Mouse (Mus musculus) liver, postnatal 0 days (tissue): Measurements from ENCODE around the gene Ror1. TPM values are rescaled to one million over a fixed set of nuclear protein-coding genes. Genes with fewer than 3 reads are reported as not detected.

ENCODE experiments used
- ATAC-seq: fragments of 200-750 bp; cut with Nextera tagmentation; 2 replicates; pipeline ENCODE4 v1.8.0; 2017; ENCODE audit warnings: mild to moderate bottlenecking, moderate library complexity
- DNase-seq: peaks from one replicate; pipeline ENCODE4 v3.0.0-alpha.2; 2016
- H3K27ac ChIP-seq: fragments of 300-500 bp; sonication (generic); 2 replicates; pipeline ENCODE4 v1.5.1; 2014; ENCODE audit warnings: antibody characterized with exemption, moderate library complexity, mild to moderate bottlenecking, low read depth
- H3K27me3 ChIP-seq: fragments of 300-500 bp; sonication (generic); 2 replicates; pipeline ENCODE4 v1.6.1; 2014; ENCODE audit warnings: low read length, control low read depth, mixed read lengths; ENCODE audit not compliant: insufficient read depth
- H3K36me3 ChIP-seq: fragments of 300-500 bp; sonication (generic); replicated peaks from 2 replicates; pipeline ENCODE4 v1.6.1; 2014; ENCODE audit warnings: mild to moderate bottlenecking, control low read depth, low read length, moderate library complexity, mixed read lengths; ENCODE audit not compliant: insufficient read depth
- H3K4me1 ChIP-seq: fragments of 300-500 bp; sonication (generic); 2 replicates; pipeline ENCODE4 v1.6.1; 2014; ENCODE audit warnings: antibody characterized with exemption, mild to moderate bottlenecking, control low read depth; ENCODE audit not compliant: insufficient read depth
- H3K4me2 ChIP-seq: fragments of 300-500 bp; sonication (generic); 2 replicates; pipeline ENCODE4 v1.6.1; 2014; ENCODE audit warnings: low read depth, mild to moderate bottlenecking, low read length, moderate library complexity, mixed read lengths
- H3K4me3 ChIP-seq: fragments of 300-500 bp; sonication (generic); 2 replicates; pipeline ENCODE4 v1.5.1; 2014; ENCODE audit warnings: low read depth, low read length
- H3K9ac ChIP-seq: fragments of 300-500 bp; sonication (generic); replicated peaks from 2 replicates; pipeline ENCODE4 v1.6.1; 2014; ENCODE audit warnings: mild to moderate bottlenecking, moderate library complexity
- H3K9me3 ChIP-seq: fragments of 300-500 bp; sonication (generic); 2 replicates; pipeline ENCODE4 v1.6.1; 2016; ENCODE audit warnings: mild to moderate bottlenecking, control low read depth, low read length, mixed read lengths
- CTCF ChIP-seq: sonication (generic); IDR thresholded peaks from 2 replicates; pipeline ENCODE4 v1.5.1; 2016; ENCODE audit warnings: antibody characterized with exemption, low read depth
- EP300 ChIP-seq: IDR thresholded peaks from 2 replicates; pipeline ENCODE4 v1.6.1; 2016; ENCODE audit warnings: antibody characterized with exemption, low read depth, mild to moderate bottlenecking
- WGBS: fragments of 180-500 bp; shearing (Covaris S2); extraction: QIAGEN DNeasy Blood & Tissue Kit; methylation state at CpG from one replicate; pipeline ENCODE4 v1.1.7; 2014; ENCODE audit not compliant: insufficient replicate concordance; 5-methylcytosine and 5-hydroxymethylcytosine counted together
- polyA plus RNA-seq: library from polyadenylated mRNA; unstranded; fragments of >200 nt; fragmentation: Nextera tagmentation; extraction: Ambion mirVana; gene quantifications from 2 replicates; pipeline ENCODE4 v1.2.1, GENCODE M21; 2015

The Ror1 gene
- polyA plus RNA-seq, 1 experiment from 2014 or later = 0.29 TPM

- Histone ChIP-seq H3K4me2 (no peak overlapping the region), H3K4me1 (peaks cover 4% of the 10 kb centered on the region; the same call in 1 of the 2 replicates)
These were observed 158.2 kb downstream of the Ror1 start for GRCm38 (mm10) chr4:100253831-100254230.

DNA sequence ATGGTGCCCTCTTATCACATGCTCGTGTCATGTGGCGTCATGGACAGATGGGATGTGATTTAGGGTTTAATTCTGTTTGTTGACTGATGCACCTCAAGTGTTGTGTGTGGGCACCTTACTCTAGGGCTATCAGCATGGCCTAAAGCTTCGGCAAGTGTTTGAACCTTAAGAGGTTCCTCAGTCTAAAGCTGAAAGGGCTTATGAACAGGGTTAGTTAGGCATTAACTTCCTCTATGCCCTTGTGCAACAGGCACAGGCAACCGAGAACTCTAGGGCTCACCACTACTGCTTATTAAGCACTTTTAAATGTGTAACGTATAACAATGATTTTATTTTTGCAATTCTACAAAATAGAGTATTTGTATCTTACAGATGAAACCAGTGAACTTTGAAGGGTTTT is 162.9 kb downstream of the Ror1 start:
- peak; percentile 64 for ATAC-seq

More at GRCm38 (mm10) chr4:100253831-100254230, 158.2 kb downstream of the Ror1 start:
- Histone ChIP-seq H3K9me3 (no peaks in the 10 kb centered on the region), H3K36me3 (no peaks in the 10 kb centered on the region), H3K27me3 (no peaks in the 10 kb centered on the region), H3K9ac (no peak overlapping the region), H3K27ac (no peak overlapping the region), H3K4me3 (no peak overlapping the region)
- no peak for DNase-seq
- WGBS = 77% methylated on average over 7 of the region's 7 CpGs
- TF ChIP-seq EP300 (no peak), CTCF (no peak)
- no peak for ATAC-seq

GRCm38 (mm10) chr4:100263917-100264316 is 168.3 kb downstream of the Ror1 start:
- Histone ChIP-seq H3K36me3 (no peaks in the 10 kb centered on the region), H3K4me3 (no peak overlapping the region), H3K27ac (no peak overlapping the region), H3K9ac (no peak overlapping the region), H3K4me1 (0 out of 2 replicates have a peak, but pooled peaks cover under 1% of the 10 kb centered on the region), H3K27me3 (no peaks in the 10 kb centered on the region), H3K4me2 (no peak overlapping the region), H3K9me3 (no peaks in the 10 kb centered on the region)
- ATAC-seq (no peak), DNase-seq (no peak)
- TF ChIP-seq CTCF = no peak
- TF ChIP-seq EP300 = no peak
- 72% methylated on average over 1 of the region's 1 CpGs for WGBS

More for the DNA sequence above, 162.9 kb downstream of the Ror1 start:
- no peak for DNase-seq
- Histone ChIP-seq H3K27me3 (no peaks in the 10 kb centered on the region), H3K9me3 (no peaks in the 10 kb centered on the region), H3K4me2 (no peak overlapping the region), H3K27ac (no peak overlapping the region), H3K4me1 (peaks cover 5% of the 10 kb centered on the region; the same call in 1 of the 2 replicates), H3K9ac (no peak overlapping the region), H3K4me3 (no peak overlapping the region), H3K36me3 (no peaks in the 10 kb centered on the region)
- TF ChIP-seq EP300 = no peak
- TF ChIP-seq CTCF = no peak
- WGBS = 40% methylated on average over 5 of the region's 5 CpGs

DNA sequence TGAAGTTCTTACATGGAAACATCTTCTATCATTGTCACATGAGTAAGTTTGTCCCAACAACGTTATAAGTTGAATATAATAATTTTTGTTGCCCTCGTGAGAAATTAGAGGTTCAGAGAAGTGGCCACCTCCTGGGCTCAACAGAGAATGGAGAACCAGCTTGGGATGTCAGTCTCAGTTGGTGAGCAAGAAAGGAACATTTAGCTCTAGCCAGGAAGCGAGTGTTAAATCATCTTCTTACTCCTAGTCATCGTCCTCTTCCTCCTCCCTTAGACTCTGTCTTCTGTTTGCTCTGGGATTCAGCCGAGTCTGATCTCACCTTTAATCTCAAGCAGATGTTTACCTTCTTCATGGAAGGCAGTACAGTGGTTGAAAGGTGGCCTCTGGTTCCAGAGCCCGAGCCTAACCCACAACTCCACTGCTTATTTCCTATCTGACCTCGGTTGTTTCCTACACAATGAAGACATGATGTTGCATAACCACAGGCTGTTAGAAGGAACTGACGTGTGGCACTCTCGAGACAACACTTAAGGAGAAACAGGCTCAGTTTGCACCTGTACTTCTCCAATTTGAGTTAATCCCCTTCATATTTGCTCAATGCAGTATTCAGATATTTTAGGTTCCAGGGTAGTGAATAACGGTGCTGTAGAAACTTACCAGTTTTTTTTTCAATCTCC is 175.6 kb downstream of the Ror1 start:
- Histone ChIP-seq H3K9ac (no peak overlapping the region), H3K27me3 (no peaks in the 10 kb centered on the region), H3K4me3 (no peak overlapping the region), H3K36me3 (no peaks in the 10 kb centered on the region), H3K27ac (no peak overlapping the region), H3K4me2 (no peak overlapping the region), H3K4me1 (peaks cover 8% of the 10 kb centered on the region), H3K9me3 (no peaks in the 10 kb centered on the region)
- 29% methylated on average over 10 of the region's 10 CpGs for WGBS
- no peak for DNase-seq
- ATAC-seq = no peak
- TF ChIP-seq CTCF (no peak), EP300 (no peak)

GRCm38 (mm10) chr4:100271736-100272127 is 176.1 kb downstream of the Ror1 start:
- H3K4me2 ChIP-seq = no peak overlapping the region
- WGBS = 50% methylated on average over 6 of the region's 6 CpGs
- H3K27ac ChIP-seq = no peak overlapping the region
- H3K9me3 ChIP-seq = no peaks in the 10 kb centered on the region
- H3K4me1 ChIP-seq = peaks cover 8% of the 10 kb centered on the region
- no peaks in the 10 kb centered on the region for H3K36me3 ChIP-seq
- H3K27me3 ChIP-seq = no peaks in the 10 kb centered on the region
- no peak for ATAC-seq
- DNase-seq = no peak
- no peak overlapping the region for H3K4me3 ChIP-seq
- H3K9ac ChIP-seq = no peak overlapping the region
- no peak for TF ChIP-seq EP300
- no peak for TF ChIP-seq CTCF

- Histone ChIP-seq H3K27ac (no peak overlapping the region), H3K9me3 (no peaks in the 10 kb centered on the region), H3K4me3 (no peak overlapping the region), H3K4me2 (no peak overlapping the region), H3K36me3 (no peaks in the 10 kb centered on the region), H3K9ac (no peak overlapping the region), H3K4me1 (peaks cover 8% of the 10 kb centered on the region), H3K27me3 (no peaks in the 10 kb centered on the region)
- no peak for DNase-seq
- TF ChIP-seq CTCF (no peak), EP300 (no peak)
- WGBS = 73% methylated on average over 3 of the region's 3 CpGs
- no peak for ATAC-seq
These were observed 177.8 kb downstream of the Ror1 start for GRCm38 (mm10) chr4:100273356-100273755.
